Mouse (Mus musculus) liver, adult 2 months (tissue): ENCODE data around the gene Trip6. TPM values are rescaled to one million over a fixed set of nuclear protein-coding genes. Genes with fewer than 3 reads are reported as not detected.

Experiments
- DNase-seq: peaks from one replicate; pipeline ENCODE4 v3.0.0-alpha.2; 2011; ENCODE audit warnings: low read depth, low spot score; ENCODE audit errors: extremely low read depth
- H3K27ac ChIP-seq: fragments of 200-500 bp; replicated peaks from 2 replicates; pipeline ENCODE4 v1.5.1; 2012; ENCODE audit warnings: low read depth, mild to moderate bottlenecking, control low read depth, inconsistent platforms, low read length; ENCODE audit not compliant: insufficient read depth
- H3K27me3 ChIP-seq: fragments of 200-500 bp; 2 replicates; pipeline ENCODE4 v1.6.1; 2012; ENCODE audit warnings: mild to moderate bottlenecking, moderate library complexity, low read length, inconsistent platforms; ENCODE audit not compliant: control insufficient read depth, insufficient read depth
- H3K36me3 ChIP-seq: fragments of 200-500 bp; 2 replicates; pipeline ENCODE4 v1.6.1; 2012; ENCODE audit warnings: low read length, inconsistent platforms; ENCODE audit not compliant: control insufficient read depth, insufficient read depth
- H3K4me1 ChIP-seq: fragments of 200-500 bp; 2 replicates; pipeline ENCODE4 v1.6.1; 2011; ENCODE audit warnings: low read length; ENCODE audit not compliant: control insufficient read depth, insufficient read depth
- H3K4me3 ChIP-seq: fragments of 200-500 bp; 2 replicates; pipeline ENCODE4 v1.5.1; 2011; ENCODE audit warnings: low read depth, mild to moderate bottlenecking, control low read depth, low read length, moderate library complexity; ENCODE audit not compliant: insufficient read depth
- H3K79me2 ChIP-seq: fragments of 200-500 bp; 2 replicates; pipeline ENCODE4 v1.6.1; 2012; ENCODE audit warnings: inconsistent platforms, mild to moderate bottlenecking, low read length, moderate library complexity; ENCODE audit not compliant: control insufficient read depth, insufficient read depth
- H3K9ac ChIP-seq: fragments of 200-500 bp; 2 replicates; pipeline ENCODE4 v1.6.1; 2012; ENCODE audit warnings: low read depth, mild to moderate bottlenecking, control low read depth, inconsistent platforms, low read length
- CTCF ChIP-seq: fragments of 200-500 bp; IDR thresholded peaks from 2 replicates; pipeline ENCODE4 v1.5.1; 2011; ENCODE audit warnings: low read depth, low read length, control low read depth
- POLR2A ChIP-seq: fragments of 200-500 bp; IDR thresholded peaks from 2 replicates; pipeline ENCODE4 v1.6.1; 2011; ENCODE audit warnings: low read length, control low read depth; ENCODE audit not compliant: insufficient read depth; ENCODE audit errors: extremely low read depth
- WGBS: fragments of 180-500 bp; shearing (Covaris S2); methylation state at CpG from one replicate; pipeline ENCODE4 v1.1.7; 2018; 5-methylcytosine and 5-hydroxymethylcytosine counted together
- polyA plus RNA-seq: library from polyadenylated mRNA; depleted of rRNA; stranded (reverse); fragments of >200 nt; gene quantifications from 2 replicates; pipeline ENCODE4 v1.2.3, GENCODE M21; 2012
- total RNA-seq: library from RNA; depleted of rRNA; stranded (reverse); fragments of >200 nt; gene quantifications from 2 replicates; pipeline ENCODE4 v1.2.3, GENCODE M21; 2014

Trip6 gene
- total and polyA plus RNA-seq, 2 experiments, result 6.5 to 25.0 TPM

DNA sequence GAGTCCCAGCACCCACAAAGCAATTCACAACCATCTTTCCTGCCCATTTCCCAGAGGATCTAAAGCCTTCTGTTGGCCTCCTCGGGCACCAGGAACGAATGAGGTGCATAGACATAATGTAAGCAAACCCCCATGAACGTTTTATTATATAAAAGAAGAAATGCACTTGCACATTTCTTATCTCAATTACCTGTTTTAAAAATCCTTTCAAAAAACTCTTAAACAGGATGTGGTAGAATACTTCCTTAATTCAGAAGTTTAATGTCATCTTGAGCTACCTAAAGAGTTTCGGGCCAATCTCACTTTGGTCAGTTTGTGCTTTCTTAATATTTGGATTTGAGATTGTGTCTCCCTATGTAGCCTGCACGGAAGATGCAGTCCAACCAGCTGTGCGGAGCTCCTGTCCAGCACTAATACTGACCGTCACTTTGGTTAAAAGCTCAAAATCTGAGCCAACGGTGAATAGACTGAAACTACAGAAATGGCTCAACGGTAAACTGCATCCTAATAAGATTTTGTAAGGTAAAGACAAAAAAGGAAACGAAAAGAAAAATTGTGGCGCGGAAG, 7.7 kb downstream of the Trip6 start:
- H3K4me1 ChIP-seq, result peaks cover 6% of the 10 kb centered on the region
- no peak for TF ChIP-seq CTCF
- TF ChIP-seq POLR2A, result no peak
- WGBS, result 12% methylated on average over 12 of the region's 12 CpGs

DNA sequence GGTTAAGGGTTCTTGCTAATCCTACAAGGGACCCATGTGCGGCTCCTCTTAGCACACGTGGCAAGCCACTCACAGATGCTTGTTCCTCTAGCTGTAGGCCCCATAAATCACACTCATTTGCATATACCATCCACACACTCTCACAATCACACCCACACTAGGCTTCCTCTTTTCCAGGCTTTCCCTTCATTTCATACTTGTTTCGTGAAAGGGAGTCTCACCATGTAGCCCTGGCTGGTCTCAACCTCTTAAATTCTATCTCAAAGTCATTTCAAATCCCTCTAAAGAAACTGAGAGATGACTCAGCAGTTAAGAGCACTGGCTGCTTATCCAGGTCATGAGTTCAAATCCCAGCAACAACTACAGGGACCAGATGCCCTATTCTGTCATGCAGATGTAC, 8.4 kb downstream of the Trip6 start:
- WGBS, result 85% methylated on average over 3 of the region's 3 CpGs
- Histone ChIP-seq H3K79me2 (peaks cover 15% of the 10 kb centered on the region; the same call in 1 of the 2 replicates), H3K27ac (no peak overlapping the region), H3K27me3 (no peaks in the 10 kb centered on the region), H3K4me3 (no peak overlapping the region), H3K4me1 (peaks cover 6% of the 10 kb centered on the region), H3K36me3 (peaks cover 6% of the 10 kb centered on the region; the same call in 1 of the 2 replicates), H3K9ac (no peak overlapping the region)
- DNase-seq, result no peak
- TF ChIP-seq POLR2A, result no peak
- no peak for TF ChIP-seq CTCF

More for the DNA sequence above, 7.7 kb downstream of the Trip6 start:
- Histone ChIP-seq H3K9ac (peak overlapping the region; percentile 88), H3K36me3 (peaks cover 2% of the 10 kb centered on the region; the same call in 1 of the 2 replicates), H3K79me2 (peaks cover 15% of the 10 kb centered on the region; the same call in 1 of the 2 replicates), H3K27ac (0 out of 2 replicates have a peak overlapping the region, but pooled peaks have one; percentile 51), H3K4me3 (peak overlapping the region; percentile 89), H3K27me3 (no peaks in the 10 kb centered on the region)
- no peak for DNase-seq

DNA sequence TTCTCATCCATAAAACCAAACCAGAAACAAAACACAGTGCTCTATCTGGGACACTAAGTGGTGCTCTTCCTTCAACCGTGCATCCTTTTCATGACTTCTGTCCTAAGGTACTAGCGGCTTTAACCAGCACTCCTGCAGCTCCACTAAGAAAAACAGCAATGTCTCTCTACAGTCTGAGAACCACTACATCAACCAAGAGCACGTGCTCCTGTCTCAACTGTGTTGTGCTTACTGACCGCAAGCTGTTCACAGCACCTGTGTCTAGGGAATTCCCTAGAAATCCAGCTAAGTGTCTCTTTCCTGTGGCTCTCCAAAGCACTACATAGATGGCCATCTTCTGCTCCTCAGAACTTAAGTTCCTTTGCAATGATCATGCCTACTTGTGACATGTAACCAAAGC, 9.4 kb downstream of the Trip6 start:
- WGBS, result 83% methylated on average over 4 of the region's 4 CpGs
- no peak for DNase-seq
- no peak overlapping the region for H3K27ac ChIP-seq
- H3K27me3 ChIP-seq, result no peaks in the 10 kb centered on the region
- no peak overlapping the region for H3K9ac ChIP-seq
- peaks cover 6% of the 10 kb centered on the region for H3K4me1 ChIP-seq
- TF ChIP-seq POLR2A (no peak), CTCF (no peak)
- peaks cover 14% of the 10 kb centered on the region for H3K36me3 ChIP-seq
- peaks cover 18% of the 10 kb centered on the region; the same call in 1 of the 2 replicates for H3K79me2 ChIP-seq
- no peak overlapping the region for H3K4me3 ChIP-seq

DNA sequence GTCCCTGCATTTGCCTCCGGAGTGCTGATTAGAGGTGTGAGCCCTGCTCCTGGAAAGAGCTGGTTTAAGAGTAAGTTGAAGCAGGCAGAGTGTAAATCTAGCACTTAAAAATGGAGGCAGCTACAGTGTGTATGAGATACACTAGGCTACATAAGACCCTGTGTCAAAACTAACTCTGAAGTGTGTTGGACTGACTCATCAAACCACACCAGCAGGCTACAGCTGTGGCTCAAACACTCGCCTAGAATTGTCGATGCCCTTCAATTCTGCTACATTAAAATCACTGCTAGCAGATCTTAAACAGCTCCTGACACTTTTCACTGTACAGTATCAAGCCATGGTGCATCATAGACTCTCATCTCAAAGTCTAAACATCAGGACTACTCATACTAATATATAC, 10.0 kb downstream of the Trip6 start:
- no peak for TF ChIP-seq POLR2A
- TF ChIP-seq CTCF, result no peak
- Histone ChIP-seq H3K9ac (no peak overlapping the region), H3K27me3 (no peaks in the 10 kb centered on the region), H3K4me3 (no peak overlapping the region), H3K79me2 (peaks cover 18% of the 10 kb centered on the region; the same call in 1 of the 2 replicates), H3K36me3 (peaks cover 18% of the 10 kb centered on the region), H3K4me1 (peaks cover 6% of the 10 kb centered on the region), H3K27ac (no peak overlapping the region)
- 79% methylated on average over 3 of the region's 3 CpGs for WGBS
- DNase-seq, result no peak

DNA sequence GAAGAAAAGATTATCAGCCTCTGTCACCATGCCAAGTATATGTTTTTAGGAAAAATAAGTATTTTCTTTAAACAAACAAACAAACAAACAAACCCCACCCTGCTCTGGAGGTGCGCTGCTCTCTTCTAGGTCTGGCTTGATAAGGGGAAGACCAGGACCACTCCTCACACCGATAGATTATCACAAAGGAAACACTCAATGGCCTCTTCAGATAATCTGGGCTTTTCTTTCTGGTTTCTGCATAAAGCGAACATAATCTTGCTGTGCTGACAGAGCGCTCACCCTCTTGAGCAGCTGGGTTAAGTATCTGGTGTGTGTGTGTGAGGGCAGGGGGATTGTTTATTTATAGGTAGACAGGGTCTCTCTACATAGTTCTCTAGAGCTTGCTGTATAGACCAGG, 10.6 kb downstream of the Trip6 start:
- H3K79me2 ChIP-seq, result peaks cover 18% of the 10 kb centered on the region; the same call in 1 of the 2 replicates
- H3K9ac ChIP-seq, result no peak overlapping the region
- H3K27me3 ChIP-seq, result no peaks in the 10 kb centered on the region
- 83% methylated on average over 4 of the region's 4 CpGs for WGBS
- H3K4me1 ChIP-seq, result peaks cover 6% of the 10 kb centered on the region
- H3K36me3 ChIP-seq, result peaks cover 22% of the 10 kb centered on the region
- TF ChIP-seq CTCF (no peak), POLR2A (no peak)
- H3K4me3 ChIP-seq, result no peak overlapping the region
- H3K27ac ChIP-seq, result no peak overlapping the region
- DNase-seq, result no peak

DNA sequence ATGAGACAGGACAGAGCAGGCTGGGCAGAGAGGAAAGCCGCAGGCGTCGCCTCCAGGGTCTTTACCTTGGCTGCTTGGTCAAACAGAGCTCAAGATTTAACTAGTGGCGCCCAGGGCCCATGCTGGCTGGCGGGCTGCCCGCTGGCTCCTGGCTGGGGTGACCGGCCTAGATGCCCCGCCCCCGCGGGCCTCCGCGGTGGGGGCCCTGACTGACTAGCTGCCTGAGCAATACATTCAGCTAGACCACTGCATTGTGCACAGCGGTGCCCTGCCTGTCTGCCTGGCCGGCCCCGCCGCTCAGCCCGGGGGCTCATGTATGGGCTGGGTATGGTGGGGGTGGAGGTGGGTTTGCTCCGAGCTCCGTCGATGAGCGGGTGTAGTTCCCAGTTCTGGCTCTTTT, 13.0 kb downstream of the Trip6 start:
- no peak overlapping the region for H3K27ac ChIP-seq
- no peak for DNase-seq

More for the DNA sequence above, 13.0 kb downstream of the Trip6 start:
- no peak overlapping the region for H3K4me3 ChIP-seq
- no peak overlapping the region for H3K9ac ChIP-seq
- TF ChIP-seq POLR2A (no peak), CTCF (no peak)
- 76% methylated on average over 21 of the region's 21 CpGs for WGBS
- no peaks in the 10 kb centered on the region for H3K27me3 ChIP-seq
- peaks cover 12% of the 10 kb centered on the region; the same call in 1 of the 2 replicates for H3K79me2 ChIP-seq
- H3K36me3 ChIP-seq, result peaks cover 34% of the 10 kb centered on the region
- peaks cover 3% of the 10 kb centered on the region for H3K4me1 ChIP-seq
